Comparison of ENCODE assay signal across 31 mouse cellular contexts in genomic region chr13:89499419-89499818, GRCm38 (mm10). TPM values are rescaled to one million over a fixed set of nuclear protein-coding genes. Genes with fewer than 3 reads are reported as not detected.
DNase-seq lines count a peak whose midpoint lies in the region; ATAC-seq and TF ChIP-seq lines count a peak whose summit lies in the region.
"Had no signal": no experiment of that assay in that cellular context is flagged by ENCODE, and none has a peak within 500 bp of the region (broad histone marks: within the 10 kb centered on the region; RNA-seq: fewer than 3 reads in every experiment).

No protein-coding gene starts in this region.

- TF ChIP-seq POLR2A in brain, embryonic 14.5 days (IDR thresholded peaks at IDR 0.05; ENCODE audit: borderline replicate concordance, extremely low read depth, insufficient read depth, insufficient read length, poor library complexity, severe bottlenecking), result no peak

- H3K9ac ChIP-seq in forebrain, embryonic 14.5 days (ENCODE audit: low read length), result no peak overlapping the region
- H3K9ac ChIP-seq: forebrain, embryonic 13.5 days; liver, embryonic 12.5 days; liver, postnatal 0 days; stomach, embryonic 15.5 days had no signal

- DNase-seq in forebrain, embryonic 14.5 days (ENCODE audit: low spot score), result peak; percentile 46
- DNase-seq in forebrain, embryonic 10.5 days (ENCODE audit: extremely low spot score, low spot score), result no peak
- no peak for DNase-seq in left cerebral cortex, adult 2 months (ENCODE audit: extremely low spot score in 1 of 2, low spot score in 2 of 2)
- DNase-seq in left cerebral cortex, postnatal 14 days (ENCODE audit: low spot score in 2 of 2), result no peak
- DNase-seq in brain, embryonic 14.5 days (ENCODE audit: low read depth), result peak; percentile 64
- no peak for DNase-seq in frontal cortex, adult 2 months (ENCODE audit: extremely low spot score in 1 of 2, low spot score in 1 of 2)
- no peak for DNase-seq in right cerebral cortex, postnatal 14 days
- DNase-seq: adrenal gland, postnatal 14 days; cerebellum, adult 18-20 months; cerebellum, postnatal 14 days; gastrocnemius, adult 2 months; gastrocnemius, postnatal 36 days; heart, adult 18-20 months; heart, postnatal 36 days; kidney, adult 9 months; kidney, postnatal 10 days; liver, postnatal 0 days; lung, postnatal 36 days; retina, postnatal 1 day; right cerebral cortex, postnatal 25 days; thymus, postnatal 14 days had no signal

- no peaks in the 10 kb centered on the region for H3K36me3 ChIP-seq in forebrain, embryonic 14.5 days (ENCODE audit: control insufficient read depth, insufficient read depth, low read length)
- H3K36me3 ChIP-seq in forebrain, embryonic 10.5 days (replicated peaks), result no peaks in the 10 kb centered on the region
- H3K36me3 ChIP-seq: liver, embryonic 12.5 days; stomach, embryonic 15.5 days had no signal

- 82% methylated on average over 1 of the region's 1 CpGs for WGBS in forebrain, embryonic 14.5 days
- WGBS in forebrain, embryonic 10.5 days, result 87% methylated on average over 1 of the region's 1 CpGs

- no peaks in the 10 kb centered on the region for H3K9me3 ChIP-seq in forebrain, embryonic 14.5 days (replicated peaks; ENCODE audit: control insufficient read depth, low read length)
- H3K9me3 ChIP-seq in forebrain, embryonic 10.5 days, result no peaks in the 10 kb centered on the region
- H3K9me3 ChIP-seq: forebrain, embryonic 13.5 days; liver, embryonic 12.5 days; megakaryocyte, embryonic 14.5 days; stomach, embryonic 15.5 days had no signal

- H3K4me1 ChIP-seq in forebrain, embryonic 14.5 days (ENCODE audit: control insufficient read depth, insufficient read depth, low read length), result no peaks in the 10 kb centered on the region
- H3K4me1 ChIP-seq in forebrain, embryonic 10.5 days, result no peaks in the 10 kb centered on the region
- H3K4me1 ChIP-seq: forebrain, embryonic 13.5 days; liver, embryonic 12.5 days; stomach, embryonic 15.5 days had no signal

- TF ChIP-seq CTCF in left cerebral cortex, adult 2 months (IDR thresholded peaks at IDR 0.05), result peak; percentile 21
- no peak for TF ChIP-seq CTCF in brain, embryonic 14.5 days (IDR thresholded peaks at IDR 0.05; ENCODE audit: borderline replicate concordance, extremely low read depth, insufficient read depth, insufficient read length)

- ATAC-seq in forebrain, embryonic 14.5 days, result no peak
- ATAC-seq in CD4-positive, CD25-positive, alpha-beta regulatory T cell, adult 4 months, result peak; percentile 49
- ATAC-seq: forebrain, embryonic 13.5 days; hindbrain, embryonic 16.5 days; intestine, embryonic 16.5 days; liver, embryonic 12.5 days; liver, postnatal 0 days had no signal

- H3K27me3 ChIP-seq in forebrain, embryonic 14.5 days (replicated peaks; ENCODE audit: control insufficient read depth, insufficient read depth, low read length), result no peaks in the 10 kb centered on the region
- H3K27me3 ChIP-seq in forebrain, embryonic 10.5 days (ENCODE audit: poor library complexity, severe bottlenecking), result no peaks in the 10 kb centered on the region
- H3K27me3 ChIP-seq: forebrain, embryonic 13.5 days; liver, embryonic 12.5 days; megakaryocyte, embryonic 14.5 days; stomach, embryonic 15.5 days had no signal

- no peak overlapping the region for H3K4me2 ChIP-seq in forebrain, embryonic 14.5 days (ENCODE audit: low read length)
- H3K4me2 ChIP-seq: forebrain, embryonic 13.5 days; heart, embryonic 11.5 days; liver, embryonic 12.5 days; stomach, embryonic 15.5 days had no signal

- intact Hi-C loops in left cerebral cortex, adult 2 months (cut with DNase I), result no loop called here
- intact Hi-C loops in left cerebral cortex, postnatal 14 days (cut with DNase I), result no loop called here

- H3K4me3 ChIP-seq in forebrain, embryonic 14.5 days (ENCODE audit: low read depth, low read length), result no peak overlapping the region
- no peak overlapping the region for H3K4me3 ChIP-seq in forebrain, embryonic 10.5 days
- H3K4me3 ChIP-seq in left cerebral cortex, adult 2 months, result no peak overlapping the region
- H3K4me3 ChIP-seq: erythroblast, embryonic 14.5 days; forebrain, embryonic 13.5 days; gastrocnemius, adult 2 months; liver, embryonic 12.5 days; megakaryocyte, embryonic 14.5 days; stomach, embryonic 15.5 days had no signal

- no peak overlapping the region for H3K27ac ChIP-seq in forebrain, embryonic 14.5 days (ENCODE audit: low read depth, low read length)
- H3K27ac ChIP-seq in forebrain, embryonic 10.5 days, result no peak overlapping the region
- no peak overlapping the region for H3K27ac ChIP-seq in left cerebral cortex, adult 2 months
- H3K27ac ChIP-seq: forebrain, embryonic 13.5 days; gastrocnemius, adult 2 months; liver, embryonic 12.5 days; stomach, embryonic 15.5 days had no signal

RNA-seq across cellular contexts. Expression of gene Hapln1, which starts 40.2 kb away (rescaled TPM):
- polyA plus RNA-seq in forebrain, embryonic 14.5 days (2014; fragmentation: Nextera tagmentation; extraction: Ambion mirVana), result 0.30 and 0.87 TPM in 2 replicates
- polyA plus RNA-seq in forebrain, embryonic 10.5 days (2016; fragmentation: Nextera tagmentation; extraction: Ambion mirVana), result 27.3 and 29.6 TPM in 2 replicates
- total RNA-seq in left cerebral cortex, adult 2 months (2021), result 10 to 100 TPM; 20.3 to 23.7 TPM
- 10 to 100 TPM; 60.4 to 69.4 TPM for total RNA-seq in left cerebral cortex, postnatal 14 days (2021)
- not detected for polyA plus RNA-seq in CD4-positive, CD25-positive, alpha-beta regulatory T cell, adult 4 months (2017; shearing (Covaris generic))
- 0.33 and 0.57 TPM in 2 replicates for polyA plus RNA-seq in brain, embryonic 14.5 days (2012; rRNA removed)
- polyA plus RNA-seq in frontal cortex, adult 2 months (2012; rRNA removed), result 22.2 and 24.4 TPM in 2 replicates
- total RNA-seq: monocyte, adult 5-6 weeks had no signal
- polyA plus RNA-seq: erythroblast, embryonic 14.5 days had no signal

Comparison
In these comparisons a context has a peak if more than half of its experiments do, and no peak if none do; other contexts are left out.
1. DNase-seq: peak in forebrain, embryonic 14.5 days (single experiment) and brain, embryonic 14.5 days (single experiment); none in forebrain, embryonic 10.5 days (single experiment), left cerebral cortex, adult 2 months (0 of 2), left cerebral cortex, postnatal 14 days (0 of 2), frontal cortex, adult 2 months (0 of 2) and right cerebral cortex, postnatal 14 days (single experiment).
2. RNA of gene Hapln1, which starts 40.2 kb away (polyA plus RNA-seq): 27.3 to 29.6 TPM in forebrain, embryonic 10.5 days and 22.2 to 24.4 TPM in frontal cortex, adult 2 months; 0.33 to 0.57 TPM in brain, embryonic 14.5 days, 0.30 to 0.87 TPM in forebrain, embryonic 14.5 days and not detected in CD4-positive, CD25-positive, alpha-beta regulatory T cell, adult 4 months; every median in the first group is over 10 times any median in the second.